Mouse (Mus musculus): ENCODE data around the gene Scrn1. TPM values are rescaled to one million over a fixed set of nuclear protein-coding genes. Genes with fewer than 3 reads are reported as not detected.

Scrn1 gene
- polyA plus RNA-seq, 1 experiment from 2014 or later, result 103 TPM

DNA sequence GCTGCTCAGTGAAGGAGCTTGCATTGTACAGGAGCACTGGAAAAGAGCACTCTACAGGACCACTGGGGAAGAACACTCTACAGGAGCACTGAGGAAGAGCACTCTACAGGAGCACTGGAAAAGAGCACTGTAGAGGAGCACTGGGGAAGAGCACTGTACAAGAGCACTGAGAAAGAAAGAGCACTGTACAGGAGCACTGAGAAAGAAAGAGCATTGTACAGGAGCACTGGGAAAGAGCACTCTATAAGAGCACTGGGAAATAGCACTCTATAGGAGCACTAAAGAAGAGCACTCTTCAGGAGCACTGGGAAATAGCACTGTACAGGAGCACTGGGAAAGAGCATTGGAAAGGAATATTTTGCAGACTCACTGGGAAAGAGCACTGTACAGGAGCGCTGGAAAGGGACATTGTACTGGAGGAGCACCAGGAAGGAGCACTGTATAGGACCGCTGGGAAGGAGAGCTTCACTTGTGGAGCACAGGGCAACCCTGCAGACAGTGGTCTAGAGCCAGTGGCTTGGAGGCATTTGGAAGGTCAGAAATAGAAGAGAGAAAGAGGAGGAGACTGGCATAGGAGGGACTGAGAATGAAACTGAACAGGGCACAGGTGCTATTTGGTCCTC is 49.7 kb downstream of the Scrn1 start:
- Histone ChIP-seq H3K27me3 (ENCODE audit: control insufficient read depth, insufficient read depth, low read length) (no peaks in the 10 kb centered on the region), H3K36me3 (replicated peaks; ENCODE audit: control insufficient read depth, insufficient read depth) (peaks cover 57% of the 10 kb centered on the region), H3K4me2 (replicated peaks) (no peak overlapping the region), H3K27ac (no peak overlapping the region), H3K9me3 (ENCODE audit: control insufficient read depth, low read length) (no peaks in the 10 kb centered on the region), H3K4me3 (replicated peaks; ENCODE audit: low read length) (no peak overlapping the region), H3K9ac (no peak overlapping the region), H3K4me1 (replicated peaks; ENCODE audit: control insufficient read depth, insufficient read depth, low read length) (no peaks in the 10 kb centered on the region)
- no peak for DNase-seq (ENCODE audit: low spot score)
- ATAC-seq (ENCODE audit: low FRiP score), result no peak
- WGBS, result 82% methylated on average over 2 of the region's 2 CpGs

DNA sequence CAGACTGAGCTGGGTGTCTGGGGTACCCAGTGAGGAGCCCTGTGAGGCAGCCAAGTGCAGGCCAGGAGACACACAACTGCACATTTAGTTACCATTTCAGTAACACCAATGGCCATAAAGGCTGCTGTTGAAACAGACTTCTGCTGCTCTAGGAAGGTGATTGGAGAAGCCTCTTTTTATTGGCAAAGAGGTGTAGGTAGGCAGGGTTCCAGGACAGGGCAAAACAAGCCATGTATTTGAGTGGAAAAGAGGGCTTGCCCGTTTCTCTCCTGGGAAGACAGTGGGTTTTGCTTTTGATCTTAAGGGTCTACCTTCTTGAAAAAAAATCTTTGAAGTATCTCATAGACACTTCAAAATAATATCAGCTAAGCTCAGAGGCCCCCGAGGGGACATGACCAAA is 54.0 kb downstream of the Scrn1 start:
- Histone ChIP-seq H3K27me3 (ENCODE audit: control insufficient read depth, insufficient read depth, low read length) (no peaks in the 10 kb centered on the region), H3K9me3 (ENCODE audit: control insufficient read depth, low read length) (no peaks in the 10 kb centered on the region), H3K36me3 (replicated peaks; ENCODE audit: control insufficient read depth, insufficient read depth) (peaks cover 49% of the 10 kb centered on the region), H3K9ac (no peak overlapping the region), H3K4me2 (replicated peaks) (no peak overlapping the region), H3K4me3 (replicated peaks; ENCODE audit: low read length) (no peak overlapping the region), H3K27ac (no peak overlapping the region), H3K4me1 (replicated peaks; ENCODE audit: control insufficient read depth, insufficient read depth, low read length) (peaks cover 17% of the 10 kb centered on the region)
- DNase-seq (ENCODE audit: low spot score) (no peak), ATAC-seq (ENCODE audit: low FRiP score) (no peak)
- WGBS, result 90% methylated on average over 2 of the region's 2 CpGs

DNA sequence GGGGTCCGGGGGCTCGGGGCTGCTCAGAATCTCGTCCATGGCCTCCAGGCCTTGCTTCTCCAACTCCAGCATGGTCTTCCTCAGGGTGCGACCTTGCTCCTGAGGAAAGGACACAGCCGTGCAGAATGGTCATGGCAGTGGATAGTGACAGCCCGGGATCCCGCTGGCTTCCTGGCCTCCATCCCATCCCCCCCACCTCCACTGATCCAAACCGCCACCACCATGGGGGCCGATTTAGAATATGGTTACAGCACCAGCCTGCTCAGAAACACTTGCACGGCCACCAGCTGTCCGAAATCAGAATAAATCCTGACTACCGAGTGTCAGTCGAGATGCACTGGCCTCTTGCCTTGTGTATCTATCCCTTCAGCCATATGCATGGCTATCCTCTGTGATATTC is 57.0 kb downstream of the Scrn1 start:
- Histone ChIP-seq H3K36me3 (replicated peaks; ENCODE audit: control insufficient read depth, insufficient read depth) (peaks cover 35% of the 10 kb centered on the region), H3K4me3 (replicated peaks; ENCODE audit: low read length) (no peak overlapping the region), H3K4me1 (replicated peaks; ENCODE audit: control insufficient read depth, insufficient read depth, low read length) (peaks cover 18% of the 10 kb centered on the region), H3K9ac (no peak overlapping the region), H3K9me3 (ENCODE audit: control insufficient read depth, low read length) (no peaks in the 10 kb centered on the region), H3K4me2 (replicated peaks) (no peak overlapping the region), H3K27me3 (ENCODE audit: control insufficient read depth, insufficient read depth, low read length) (no peaks in the 10 kb centered on the region), H3K27ac (peak overlapping the region; percentile 85)
- WGBS, result 87% methylated on average over 13 of the region's 13 CpGs
- ATAC-seq (ENCODE audit: low FRiP score) (0 out of 2 replicates have a peak, but pooled peaks have one; percentile 21), DNase-seq (ENCODE audit: low spot score) (no peak)

DNA sequence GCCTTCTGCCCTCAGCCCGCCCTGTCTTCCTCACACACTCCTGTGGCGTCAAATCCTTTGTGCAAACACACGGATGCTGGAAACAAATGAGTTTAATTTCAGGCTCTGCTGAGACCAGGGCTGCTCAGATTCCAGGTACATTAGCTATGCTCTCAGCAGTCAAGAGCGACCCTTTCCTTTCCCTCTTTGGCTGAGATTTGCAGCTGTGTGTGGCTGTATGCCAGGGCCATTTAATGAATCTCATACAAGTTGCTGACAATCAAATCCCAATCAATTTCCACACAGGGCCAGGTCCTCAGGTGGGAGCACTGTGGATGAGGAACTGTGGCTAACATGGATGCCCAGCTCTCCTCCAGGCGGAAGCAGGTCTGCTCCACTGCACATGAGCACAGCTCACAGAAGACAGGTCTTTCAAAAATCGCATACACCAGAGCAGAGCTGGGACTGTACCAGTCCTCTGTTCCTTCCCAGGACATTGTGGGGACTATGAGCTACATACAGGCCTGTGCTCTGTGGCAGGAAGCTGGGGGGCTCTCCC is 58.0 kb downstream of the Scrn1 start:
- WGBS, result 21% methylated on average over 6 of the region's 6 CpGs
- ATAC-seq (ENCODE audit: low FRiP score) (peak; percentile 71), DNase-seq (ENCODE audit: low spot score) (peak; percentile 58)
- H3K9me3 ChIP-seq (ENCODE audit: control insufficient read depth, low read length), result no peaks in the 10 kb centered on the region
- peak overlapping the region; percentile 85 for H3K27ac ChIP-seq
- H3K36me3 ChIP-seq (replicated peaks; ENCODE audit: control insufficient read depth, insufficient read depth), result peaks cover 26% of the 10 kb centered on the region
- peaks cover 18% of the 10 kb centered on the region for H3K4me1 ChIP-seq (replicated peaks; ENCODE audit: control insufficient read depth, insufficient read depth, low read length)
- no peak overlapping the region for H3K4me3 ChIP-seq (replicated peaks; ENCODE audit: low read length)
- H3K4me2 ChIP-seq (replicated peaks), result no peak overlapping the region
- no peaks in the 10 kb centered on the region for H3K27me3 ChIP-seq (ENCODE audit: control insufficient read depth, insufficient read depth, low read length)
- H3K9ac ChIP-seq, result peak overlapping the region; percentile 48; the same call in 1 of the 2 replicates

DNA sequence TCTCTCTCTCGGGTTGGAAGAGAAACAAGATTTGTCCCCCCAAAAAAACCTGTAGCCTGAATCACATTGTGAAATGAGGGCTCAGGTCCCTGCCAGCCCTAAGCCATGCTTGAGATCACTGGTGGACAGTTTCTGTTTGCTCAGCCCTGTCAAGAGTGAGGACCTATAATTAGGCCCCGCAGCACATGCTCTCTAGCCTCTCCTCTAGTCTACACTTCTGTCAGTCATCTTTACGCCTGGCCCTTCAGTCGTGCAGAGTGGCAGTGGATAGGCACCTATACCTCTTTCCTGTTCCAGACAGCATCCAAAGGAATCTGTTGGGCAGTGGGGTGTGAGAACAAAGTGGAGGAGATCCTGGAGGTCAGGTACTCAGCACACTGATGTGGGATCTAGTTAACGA is 58.5 kb downstream of the Scrn1 start:
- ATAC-seq (ENCODE audit: low FRiP score) (0 out of 2 replicates have a peak, but pooled peaks have one; percentile 3), DNase-seq (ENCODE audit: low spot score) (no peak)
- H3K4me2 ChIP-seq (replicated peaks), result no peak overlapping the region
- H3K9ac ChIP-seq, result peak overlapping the region; percentile 48
- H3K27me3 ChIP-seq (ENCODE audit: control insufficient read depth, insufficient read depth, low read length), result no peaks in the 10 kb centered on the region
- no peaks in the 10 kb centered on the region for H3K9me3 ChIP-seq (ENCODE audit: control insufficient read depth, low read length)
- no peak overlapping the region for H3K4me3 ChIP-seq (replicated peaks; ENCODE audit: low read length)
- H3K27ac ChIP-seq, result peak overlapping the region; percentile 85
- WGBS, result 50% methylated on average over 5 of the region's 5 CpGs
- peaks cover 21% of the 10 kb centered on the region for H3K36me3 ChIP-seq (replicated peaks; ENCODE audit: control insufficient read depth, insufficient read depth)
- H3K4me1 ChIP-seq (replicated peaks; ENCODE audit: control insufficient read depth, insufficient read depth, low read length), result peaks cover 18% of the 10 kb centered on the region

DNA sequence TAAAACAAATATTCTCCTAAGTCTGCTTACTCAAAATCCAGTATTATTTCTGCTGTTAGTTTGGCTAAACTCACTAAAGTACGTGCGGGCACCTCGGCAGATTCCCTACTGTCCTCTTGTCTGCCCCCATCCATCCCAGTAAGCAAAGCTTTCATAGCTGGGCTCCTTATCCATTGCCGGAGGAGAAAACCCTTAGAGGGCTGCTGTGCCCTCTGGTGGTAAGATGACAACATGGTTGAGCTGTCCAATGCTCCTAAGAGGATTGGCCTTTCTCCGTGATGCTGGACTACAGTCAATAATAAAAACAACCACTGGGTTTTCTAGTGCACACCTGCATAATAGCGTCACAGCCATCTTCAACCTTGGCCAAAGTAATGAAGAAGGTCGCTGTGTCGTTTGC is 59.3 kb downstream of the Scrn1 start:
- Histone ChIP-seq H3K4me2 (replicated peaks) (no peak overlapping the region), H3K36me3 (replicated peaks; ENCODE audit: control insufficient read depth, insufficient read depth) (peaks cover 17% of the 10 kb centered on the region), H3K9ac (no peak overlapping the region), H3K27ac (peak overlapping the region; percentile 85), H3K4me1 (replicated peaks; ENCODE audit: control insufficient read depth, insufficient read depth, low read length) (peaks cover 18% of the 10 kb centered on the region), H3K27me3 (ENCODE audit: control insufficient read depth, insufficient read depth, low read length) (no peaks in the 10 kb centered on the region), H3K9me3 (ENCODE audit: control insufficient read depth, low read length) (no peaks in the 10 kb centered on the region), H3K4me3 (replicated peaks; ENCODE audit: low read length) (no peak overlapping the region)
- no peak for ATAC-seq (ENCODE audit: low FRiP score)
- WGBS, result 40% methylated on average over 8 of the region's 8 CpGs
- DNase-seq (ENCODE audit: low spot score), result peak; percentile 64

DNA sequence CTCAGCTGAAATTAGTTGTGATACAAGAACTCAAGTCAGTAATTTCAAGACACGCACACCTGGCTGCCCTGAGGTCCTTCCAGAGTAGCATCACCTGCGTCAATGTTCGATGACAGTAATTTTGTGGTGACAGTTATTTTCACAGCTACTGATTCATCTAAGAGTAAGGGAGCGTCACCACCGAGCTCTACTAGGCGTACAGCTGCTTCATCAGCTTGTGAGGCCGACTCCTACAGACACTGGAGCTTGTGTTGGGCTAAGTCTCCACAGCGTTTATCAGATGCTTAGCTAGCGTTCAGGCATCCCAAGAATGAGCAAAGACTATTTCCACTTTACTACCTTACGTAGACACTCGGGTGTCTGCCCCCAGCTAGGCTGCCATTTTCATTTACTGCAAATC is 60.0 kb downstream of the Scrn1 start:
- Histone ChIP-seq H3K9ac (no peak overlapping the region), H3K4me2 (replicated peaks) (no peak overlapping the region), H3K27me3 (ENCODE audit: control insufficient read depth, insufficient read depth, low read length) (no peaks in the 10 kb centered on the region), H3K36me3 (replicated peaks; ENCODE audit: control insufficient read depth, insufficient read depth) (peaks cover 18% of the 10 kb centered on the region), H3K4me1 (replicated peaks; ENCODE audit: control insufficient read depth, insufficient read depth, low read length) (peaks cover 18% of the 10 kb centered on the region), H3K9me3 (ENCODE audit: control insufficient read depth, low read length) (no peaks in the 10 kb centered on the region), H3K27ac (no peak overlapping the region), H3K4me3 (replicated peaks; ENCODE audit: low read length) (no peak overlapping the region)
- no peak for DNase-seq (ENCODE audit: low spot score)
- no peak for ATAC-seq (ENCODE audit: low FRiP score)
- 89% methylated on average over 11 of the region's 11 CpGs for WGBS

DNA sequence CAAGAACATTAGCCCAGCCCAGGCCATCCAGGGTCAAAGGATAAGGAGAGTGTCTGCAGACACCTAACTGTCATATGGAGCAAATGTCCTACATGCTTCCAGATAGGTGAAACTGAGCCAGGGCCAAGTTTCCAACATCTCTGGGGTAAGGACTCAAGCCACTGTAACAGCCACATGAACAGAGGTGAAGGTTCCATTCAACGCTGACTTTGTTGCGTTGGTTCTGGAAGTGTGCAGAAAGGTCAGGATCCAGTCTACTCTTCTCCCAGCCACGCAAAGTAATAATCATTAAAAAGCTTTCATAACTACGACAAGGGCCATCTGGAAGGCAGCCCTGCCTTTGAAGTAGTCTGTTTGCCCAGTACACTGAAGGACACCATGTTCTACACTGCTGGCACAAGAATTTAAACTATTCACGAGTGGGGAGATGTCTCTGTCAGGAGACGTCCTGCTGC is 63.6 kb downstream of the Scrn1 start:
- 84% methylated on average over 6 of the region's 6 CpGs for WGBS
- H3K4me1 ChIP-seq (replicated peaks; ENCODE audit: control insufficient read depth, insufficient read depth, low read length), result peaks cover 5% of the 10 kb centered on the region; the same call in 1 of the 2 replicates
- H3K4me2 ChIP-seq (replicated peaks), result no peak overlapping the region

DNA sequence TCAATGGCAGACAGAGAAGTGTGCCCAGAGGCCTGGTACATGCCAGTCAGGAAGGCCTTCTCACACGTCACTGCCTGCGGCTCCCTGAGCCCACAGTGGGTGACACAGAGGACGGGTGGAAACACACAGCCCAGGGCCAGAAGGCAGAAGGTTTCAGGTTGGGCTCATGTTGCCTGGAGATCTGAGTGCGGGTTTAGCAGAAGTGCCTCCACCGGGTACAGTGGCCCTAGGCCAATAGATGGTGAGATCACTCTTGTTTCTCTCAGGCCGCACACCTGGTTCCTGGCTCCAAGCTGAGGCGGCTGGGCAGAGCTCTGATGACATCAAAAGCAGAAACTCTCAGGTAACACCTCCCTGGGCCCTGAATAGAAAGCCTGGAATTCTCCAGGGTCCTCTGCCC is 70.1 kb downstream of the Scrn1 start:
- WGBS, result 76% methylated on average over 7 of the region's 7 CpGs

More for the DNA sequence above, 63.6 kb downstream of the Scrn1 start:
- DNase-seq (ENCODE audit: low spot score) (no peak), ATAC-seq (ENCODE audit: low FRiP score) (no peak)
- Histone ChIP-seq H3K36me3 (replicated peaks; ENCODE audit: control insufficient read depth, insufficient read depth) (peaks cover 15% of the 10 kb centered on the region), H3K4me3 (replicated peaks; ENCODE audit: low read length) (no peak overlapping the region), H3K27me3 (ENCODE audit: control insufficient read depth, insufficient read depth, low read length) (no peaks in the 10 kb centered on the region), H3K9ac (no peak overlapping the region), H3K9me3 (ENCODE audit: control insufficient read depth, low read length) (no peaks in the 10 kb centered on the region), H3K27ac (no peak overlapping the region)

More for the DNA sequence above, 70.1 kb downstream of the Scrn1 start:
- ATAC-seq (ENCODE audit: low FRiP score), result no peak; the same call in 1 of the 2 replicates
- no peak overlapping the region for H3K27ac ChIP-seq
- no peak for DNase-seq (ENCODE audit: low spot score)
- no peak overlapping the region for H3K9ac ChIP-seq
- no peaks in the 10 kb centered on the region for H3K27me3 ChIP-seq (ENCODE audit: control insufficient read depth, insufficient read depth, low read length)
- H3K36me3 ChIP-seq (replicated peaks; ENCODE audit: control insufficient read depth, insufficient read depth), result peaks cover 3% of the 10 kb centered on the region
- no peaks in the 10 kb centered on the region for H3K9me3 ChIP-seq (ENCODE audit: control insufficient read depth, low read length)
- H3K4me1 ChIP-seq (replicated peaks; ENCODE audit: control insufficient read depth, insufficient read depth, low read length), result no peaks in the 10 kb centered on the region
- H3K4me3 ChIP-seq (replicated peaks; ENCODE audit: low read length), result no peak overlapping the region
- H3K4me2 ChIP-seq (replicated peaks), result no peak overlapping the region
